Mouse (Mus musculus) neural tube, embryonic 13.5 days (tissue): ENCODE data around the gene Arhgap18. TPM values are rescaled to one million over a fixed set of nuclear protein-coding genes. Genes with fewer than 3 reads are reported as not detected.

Source experiments
- ATAC-seq: fragments of 200-750 bp; cut with Nextera tagmentation; 2 replicates; pipeline ENCODE4 v1.8.0; 2017; ENCODE audit warnings: low read depth, mild to moderate bottlenecking, moderate TSS enrichment, moderate library complexity
- H3K27ac ChIP-seq: fragments of 300-500 bp; sonication (generic); replicated peaks from 2 replicates; pipeline ENCODE4 v1.5.1; 2015; ENCODE audit warnings: moderate library complexity, mild to moderate bottlenecking, inconsistent platforms
- H3K27me3 ChIP-seq: fragments of 300-500 bp; sonication (generic); 2 replicates; pipeline ENCODE4 v1.6.1; 2015; ENCODE audit warnings: mild to moderate bottlenecking, inconsistent platforms
- H3K36me3 ChIP-seq: fragments of 300-500 bp; sonication (generic); 2 replicates; pipeline ENCODE4 v1.6.1; 2015; ENCODE audit warnings: mild to moderate bottlenecking, inconsistent platforms
- H3K4me1 ChIP-seq: fragments of 300-500 bp; sonication (generic); replicated peaks from 2 replicates; pipeline ENCODE4 v1.6.1; 2015; ENCODE audit warnings: inconsistent platforms
- H3K4me2 ChIP-seq: fragments of 300-500 bp; sonication (generic); 2 replicates; pipeline ENCODE4 v1.6.1; 2015; ENCODE audit warnings: inconsistent platforms, mild to moderate bottlenecking, moderate library complexity
- H3K4me3 ChIP-seq: fragments of 300-500 bp; sonication (generic); 2 replicates; pipeline ENCODE4 v1.5.1; 2015; ENCODE audit warnings: mild to moderate bottlenecking, inconsistent platforms
- H3K9ac ChIP-seq: fragments of 300-500 bp; sonication (generic); 2 replicates; pipeline ENCODE4 v1.6.1; 2015; ENCODE audit warnings: moderate library complexity, mild to moderate bottlenecking, inconsistent platforms
- H3K9me3 ChIP-seq: fragments of 300-500 bp; sonication (generic); 2 replicates; pipeline ENCODE4 v1.6.1; 2016; ENCODE audit warnings: inconsistent platforms
- WGBS: fragments of 180-500 bp; shearing (Covaris S2); methylation state at CpG from one replicate; pipeline ENCODE4 v1.1.7; 2015; 5-methylcytosine and 5-hydroxymethylcytosine counted together
- polyA plus RNA-seq: library from polyadenylated mRNA; unstranded; fragments of >200 nt; fragmentation: Nextera tagmentation; extraction: Ambion mirVana; gene quantifications from 2 replicates; pipeline ENCODE4 v1.2.1, GENCODE M21; 2015

Gene Arhgap18
- polyA plus RNA-seq, 1 experiment from 2014 or later = 13.9 TPM

GRCm38 (mm10) chr10:26939549-26939948 is 186.3 kb downstream of the Arhgap18 start:
- Histone ChIP-seq H3K27ac (no peak overlapping the region), H3K9me3 (no peaks in the 10 kb centered on the region), H3K9ac (no peak overlapping the region), H3K4me2 (no peak overlapping the region), H3K4me1 (no peaks in the 10 kb centered on the region), H3K4me3 (no peak overlapping the region), H3K27me3 (no peaks in the 10 kb centered on the region), H3K36me3 (no peaks in the 10 kb centered on the region)
- WGBS = 86% methylated on average over 1 of the region's 1 CpGs
- no peak for ATAC-seq

- no peak for ATAC-seq
- no peaks in the 10 kb centered on the region for H3K27me3 ChIP-seq
- H3K4me3 ChIP-seq = no peak overlapping the region
- 84% methylated on average over 2 of the region's 2 CpGs for WGBS
- H3K4me1 ChIP-seq = no peaks in the 10 kb centered on the region
- no peaks in the 10 kb centered on the region for H3K36me3 ChIP-seq
- H3K27ac ChIP-seq = no peak overlapping the region
- no peak overlapping the region for H3K4me2 ChIP-seq
- no peaks in the 10 kb centered on the region for H3K9me3 ChIP-seq
- no peak overlapping the region for H3K9ac ChIP-seq
Measured at GRCm38 (mm10) chr10:26948331-26948730, 195.1 kb downstream of the Arhgap18 start.

DNA sequence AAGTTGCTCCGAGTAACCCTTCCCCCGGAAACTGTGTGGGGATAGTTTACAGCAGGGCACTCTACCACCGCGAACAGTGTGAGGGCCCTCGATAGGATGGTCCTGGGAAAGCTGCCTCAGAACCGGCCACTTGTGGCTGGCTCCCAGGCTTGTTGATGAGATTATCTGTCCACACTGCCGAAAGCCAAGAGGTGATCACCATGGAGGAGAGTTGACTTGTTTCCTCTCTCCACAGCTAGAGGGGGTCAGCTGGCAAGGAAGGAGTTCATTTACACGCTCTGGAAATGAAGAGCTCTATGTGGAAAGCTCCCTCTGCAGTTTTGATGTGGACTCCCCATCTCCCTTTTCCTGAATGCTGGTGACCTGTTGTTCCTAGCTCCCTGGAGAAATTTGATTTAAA is 196.4 kb downstream of the Arhgap18 start:
- no peak for ATAC-seq
- WGBS = 83% methylated on average over 8 of the region's 8 CpGs

DNA sequence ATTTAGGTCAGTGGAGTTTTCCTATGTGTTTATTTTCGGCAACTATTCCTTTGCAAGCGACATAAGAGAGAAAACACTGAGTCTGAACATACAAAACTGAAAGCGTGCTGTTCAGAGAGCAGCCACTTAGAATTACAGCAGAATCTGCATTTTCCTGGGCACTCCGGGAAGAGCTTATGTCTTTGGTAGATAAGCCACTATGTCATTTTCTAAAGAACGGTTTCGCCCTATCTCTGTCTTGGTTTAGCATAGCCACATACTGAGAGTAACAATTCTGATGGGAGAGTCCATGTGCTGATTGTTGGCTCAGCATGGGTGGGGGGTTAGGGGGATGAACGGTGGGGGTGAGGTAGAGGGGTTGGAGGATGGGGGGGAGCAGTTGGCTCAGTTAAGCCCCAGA is 197.2 kb downstream of the Arhgap18 start:
- Histone ChIP-seq H3K4me3 (no peak overlapping the region), H3K36me3 (no peaks in the 10 kb centered on the region), H3K9ac (no peak overlapping the region), H3K27ac (no peak overlapping the region), H3K27me3 (no peaks in the 10 kb centered on the region), H3K4me1 (no peaks in the 10 kb centered on the region), H3K9me3 (no peaks in the 10 kb centered on the region), H3K4me2 (no peak overlapping the region)
- ATAC-seq = no peak
- 88% methylated on average over 7 of the region's 7 CpGs for WGBS

More for the DNA sequence above, 196.4 kb downstream of the Arhgap18 start:
- H3K9ac ChIP-seq = no peak overlapping the region
- no peak overlapping the region for H3K4me3 ChIP-seq
- no peaks in the 10 kb centered on the region for H3K27me3 ChIP-seq
- no peak overlapping the region for H3K27ac ChIP-seq
- no peak overlapping the region for H3K4me2 ChIP-seq
- H3K4me1 ChIP-seq = no peaks in the 10 kb centered on the region
- H3K9me3 ChIP-seq = no peaks in the 10 kb centered on the region
- H3K36me3 ChIP-seq = no peaks in the 10 kb centered on the region

GRCm38 (mm10) chr10:26958513-26958912 is 205.3 kb downstream of the Arhgap18 start:
- Histone ChIP-seq H3K27me3 (no peaks in the 10 kb centered on the region), H3K36me3 (no peaks in the 10 kb centered on the region), H3K4me2 (no peak overlapping the region), H3K4me3 (no peak overlapping the region), H3K9me3 (no peaks in the 10 kb centered on the region), H3K27ac (no peak overlapping the region), H3K9ac (no peak overlapping the region), H3K4me1 (no peaks in the 10 kb centered on the region)
- 86% methylated on average over 3 of the region's 3 CpGs for WGBS
- no peak for ATAC-seq
